Mouse (Mus musculus) splenic B cell, adult 2 months (primary cell): ENCODE results near the gene Zmpste24.
A peak's percentile ranks its signal among the peaks of the same experiment; 100 is the strongest.

Experiments
- DNase-seq: peaks from one replicate; pipeline ENCODE4 v3.0.0-alpha.2; 2011; ENCODE audit warnings: low read depth, low spot score
- H3K27me3 ChIP-seq: 2 replicates; pipeline ENCODE4 v1.6.1; 2012; ENCODE audit warnings: mild to moderate bottlenecking, low read length, moderate library complexity, mixed read lengths; ENCODE audit not compliant: control insufficient read depth, poor library complexity, insufficient read depth, severe bottlenecking
- H3K36me3 ChIP-seq: 2 replicates; pipeline ENCODE4 v1.6.1; 2012; ENCODE audit warnings: mild to moderate bottlenecking, low read length, moderate library complexity, mixed read lengths; ENCODE audit not compliant: control insufficient read depth, poor library complexity, insufficient read depth, severe bottlenecking

Zmpste24 gene

GRCm38 (mm10) chr4:121051863-121052262, 46.2 kb downstream of the Zmpste24 start:
- Histone ChIP-seq H3K36me3 (no peaks in the 10 kb centered on the region), H3K27me3 (no peaks in the 10 kb centered on the region)
- DNase-seq, result no peak

GRCm38 (mm10) chr4:121042946-121043345, 55.1 kb downstream of the Zmpste24 start:
- no peaks in the 10 kb centered on the region for H3K36me3 ChIP-seq
- DNase-seq, result no peak
- no peaks in the 10 kb centered on the region for H3K27me3 ChIP-seq

- Histone ChIP-seq H3K27me3 (no peaks in the 10 kb centered on the region), H3K36me3 (no peaks in the 10 kb centered on the region)
- DNase-seq, result no peak
Measured at GRCm38 (mm10) chr4:121042472-121042871, 55.6 kb downstream of the Zmpste24 start.

- peak; percentile 82 for DNase-seq
- Histone ChIP-seq H3K36me3 (no peaks in the 10 kb centered on the region), H3K27me3 (no peaks in the 10 kb centered on the region)
Measured at GRCm38 (mm10) chr4:121040897-121041671, 57.0 kb downstream of the Zmpste24 start.

GRCm38 (mm10) chr4:121040323-121040722, 57.7 kb downstream of the Zmpste24 start:
- Histone ChIP-seq H3K36me3 (no peaks in the 10 kb centered on the region), H3K27me3 (no peaks in the 10 kb centered on the region)
- peak; percentile 37 for DNase-seq

GRCm38 (mm10) chr4:121039331-121040115, 58.5 kb downstream of the Zmpste24 start, which contains the start of gene Col9a2:
Col9a2 (plus strand) TSS chr4:121039385.
- Histone ChIP-seq H3K27me3 (no peaks in the 10 kb centered on the region), H3K36me3 (no peaks in the 10 kb centered on the region)
- DNase-seq, result peak; percentile 17

GRCm38 (mm10) chr4:121033006-121033405, 65.0 kb downstream of the Zmpste24 start:
- H3K27me3 ChIP-seq, result no peaks in the 10 kb centered on the region
- peak; percentile 66 for DNase-seq
- no peaks in the 10 kb centered on the region for H3K36me3 ChIP-seq

GRCm38 (mm10) chr4:121031440-121031839, 66.6 kb downstream of the Zmpste24 start:
- Histone ChIP-seq H3K27me3 (no peaks in the 10 kb centered on the region), H3K36me3 (no peaks in the 10 kb centered on the region)
- DNase-seq, result peak; percentile 62

GRCm38 (mm10) chr4:121029632-121030031, 68.4 kb downstream of the Zmpste24 start:
- peak; percentile 40 for DNase-seq
- H3K36me3 ChIP-seq, result no peaks in the 10 kb centered on the region
- no peaks in the 10 kb centered on the region for H3K27me3 ChIP-seq

GRCm38 (mm10) chr4:121028659-121029392, 69.2 kb downstream of the Zmpste24 start:
- Histone ChIP-seq H3K36me3 (no peaks in the 10 kb centered on the region), H3K27me3 (no peaks in the 10 kb centered on the region)
- DNase-seq, result peak; percentile 75

GRCm38 (mm10) chr4:121028146-121028545, 69.9 kb downstream of the Zmpste24 start:
- Histone ChIP-seq H3K27me3 (no peaks in the 10 kb centered on the region), H3K36me3 (no peaks in the 10 kb centered on the region)
- DNase-seq, result no peak

- Histone ChIP-seq H3K27me3 (no peaks in the 10 kb centered on the region), H3K36me3 (no peaks in the 10 kb centered on the region)
- DNase-seq, result no peak
Measured at GRCm38 (mm10) chr4:121025681-121026080, 72.4 kb downstream of the Zmpste24 start.

GRCm38 (mm10) chr4:121023941-121024340, 74.1 kb downstream of the Zmpste24 start:
- Histone ChIP-seq H3K36me3 (no peaks in the 10 kb centered on the region), H3K27me3 (no peaks in the 10 kb centered on the region)
- DNase-seq, result peak; percentile 83

- Histone ChIP-seq H3K36me3 (no peaks in the 10 kb centered on the region), H3K27me3 (no peaks in the 10 kb centered on the region)
- DNase-seq, result no peak
Measured at GRCm38 (mm10) chr4:121023464-121023863, 74.6 kb downstream of the Zmpste24 start.

GRCm38 (mm10) chr4:121021911-121022310, 76.1 kb downstream of the Zmpste24 start:
- Histone ChIP-seq H3K27me3 (no peaks in the 10 kb centered on the region), H3K36me3 (no peaks in the 10 kb centered on the region)
- DNase-seq, result no peak
